Mouse (Mus musculus): ENCODE data around the gene Syt9.

GRCm38 (mm10) chr7:107504761-107505712, 134.5 kb downstream of the Syt9 start:
- no peak for TF ChIP-seq POLR2A (IDR thresholded peaks at IDR 0.05; ENCODE audit: control insufficient read depth, extremely low read depth, insufficient read depth, low read length, poor library complexity)
- TF ChIP-seq CTCF (IDR thresholded peaks at IDR 0.05; ENCODE audit: borderline replicate concordance, control insufficient read depth, extremely low read depth, insufficient read depth, low read length, poor library complexity), result no peak
